Mouse (Mus musculus): ENCODE results near the gene Gpx7. TPM values are rescaled to one million over a fixed set of nuclear protein-coding genes. Genes with fewer than 3 reads are reported as not detected.
"Not testable (repeated sequence)": the region's sequence is repeated elsewhere in the genome, so short reads cannot be mapped to it uniquely, and the experiment has no call there.

Gpx7 gene
- total RNA-seq, 2 experiments from 2014 or later = 12.7 to 13.9 TPM

GRCm38 (mm10) chr4:108358498-108358897 lies 48.3 kb downstream of the Gpx7 start:
- no peak for DNase-seq
- intact Hi-C loops (cut with DNase I) = no loop called here

DNA sequence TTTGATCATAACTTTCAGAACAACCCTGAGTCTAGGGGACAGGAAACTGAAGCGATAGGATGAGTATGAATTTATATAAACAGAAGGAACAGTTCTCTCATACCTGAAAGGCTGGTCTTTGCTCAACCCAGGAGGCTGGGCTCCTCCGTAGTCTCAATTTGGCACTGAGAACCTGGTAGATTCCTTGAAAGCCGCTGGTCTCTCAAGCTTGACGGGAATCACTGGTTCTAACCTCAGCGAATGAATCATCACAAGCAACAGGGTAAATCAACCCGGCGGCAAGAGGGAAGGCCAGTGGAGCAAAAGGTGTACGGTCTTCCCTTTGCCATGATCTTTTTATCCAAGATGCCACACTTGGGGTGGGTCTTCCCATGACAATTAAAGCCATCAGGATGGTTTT lies 49.3 kb downstream of the Gpx7 start:
- DNase-seq = no peak
- intact Hi-C loops (cut with DNase I) = no loop called here

GRCm38 (mm10) chr4:108353591-108353990 lies 53.2 kb downstream of the Gpx7 start:
- intact Hi-C loops (cut with DNase I) = loop anchor here (5.0 kb wide), 1 partner anchor 34 kb away; no protein-coding TSS in a partner anchor
- DNase-seq = not testable (repeated sequence)

- DNase-seq = peak in 1 of 2 experiments; percentile 59
- intact Hi-C loops (cut with DNase I) = loop anchor here (5.0 kb wide), 1 partner anchor 36 kb away; no protein-coding TSS in a partner anchor
Observed at GRCm38 (mm10) chr4:108350819-108351218, 55.9 kb downstream of the Gpx7 start.

Other genes with a start within 250 kb of the Gpx7 start
- gene Echdc2, start 241.5 kb downstream of the Gpx7 start, total RNA-seq (2021) = 10 to 100 TPM; 31.4 to 31.9 TPM
- under 1 TPM; 0.12 TPM for gene Zyg11a, start 188.9 kb downstream of the Gpx7 start, total RNA-seq (2021)
- 10 to 100 TPM; 37.6 to 39.1 TPM for gene Zyg11b, start 105.9 kb downstream of the Gpx7 start, total RNA-seq (2021)
- 10 to 100 TPM; 41.1 TPM for gene Coa7, start 78.8 kb downstream of the Gpx7 start, total RNA-seq (2021)
- gene Shisal2a, start 23.6 kb downstream of the Gpx7 start, total RNA-seq (2021) = not detected
- 10 to 100 TPM; 28.9 to 31.7 TPM for gene Tut4, start 52.5 kb upstream of the Gpx7 start, total RNA-seq (2021)
- 10 to 100 TPM; 20.6 to 21.4 TPM for gene Prpf38a, start 172.4 kb upstream of the Gpx7 start, total RNA-seq (2021)
- gene Orc1, start 172.5 kb upstream of the Gpx7 start, total RNA-seq (2021) = under 1 TPM in 1 of 2 experiments, not detected in 1; 0.71 TPM
- gene Cc2d1b, start 213.0 kb upstream of the Gpx7 start, total RNA-seq (2021) = 10 to 100 TPM; 14.6 to 17.6 TPM